Mouse (Mus musculus) embryonic fibroblast, embryonic 13.5 days (primary cell): ENCODE data around the gene Pdk3. TPM values are rescaled to one million over a fixed set of nuclear protein-coding genes. Genes with fewer than 3 reads are reported as not detected.

ENCODE experiments used
- H3K27ac ChIP-seq: 2 replicates; pipeline ENCODE4 v1.5.1; 2012; ENCODE audit warnings: low read length, control low read depth, inconsistent platforms; ENCODE audit not compliant: insufficient read depth
- H3K4me1 ChIP-seq: 2 replicates; pipeline ENCODE4 v1.6.1; 2011; ENCODE audit warnings: low read length; ENCODE audit not compliant: control insufficient read depth, insufficient read depth
- H3K4me3 ChIP-seq: 2 replicates; pipeline ENCODE4 v1.5.1; 2011; ENCODE audit warnings: mild to moderate bottlenecking, control low read depth, low read length; ENCODE audit not compliant: insufficient read depth
- CTCF ChIP-seq: IDR thresholded peaks from 2 replicates; pipeline ENCODE4 v1.5.1; 2011; ENCODE audit warnings: mild to moderate bottlenecking, control low read depth, low read length, moderate library complexity, borderline replicate concordance; ENCODE audit not compliant: insufficient read depth
- POLR2A ChIP-seq: IDR thresholded peaks from 2 replicates; pipeline ENCODE4 v1.6.1; 2011; ENCODE audit warnings: low read depth, mild to moderate bottlenecking, control low read depth, low read length, moderate library complexity
- polyA plus RNA-seq: library from polyadenylated mRNA; stranded (reverse); fragments of >200 nt; gene quantifications from 2 replicates; pipeline ENCODE4 v1.2.4, GENCODE M21; 2011; ENCODE audit warnings: low read depth; ENCODE audit not compliant: missing spikeins, insufficient read length

Gene Pdk3
- polyA plus RNA-seq, 1 experiment = 82.6 TPM

DNA sequence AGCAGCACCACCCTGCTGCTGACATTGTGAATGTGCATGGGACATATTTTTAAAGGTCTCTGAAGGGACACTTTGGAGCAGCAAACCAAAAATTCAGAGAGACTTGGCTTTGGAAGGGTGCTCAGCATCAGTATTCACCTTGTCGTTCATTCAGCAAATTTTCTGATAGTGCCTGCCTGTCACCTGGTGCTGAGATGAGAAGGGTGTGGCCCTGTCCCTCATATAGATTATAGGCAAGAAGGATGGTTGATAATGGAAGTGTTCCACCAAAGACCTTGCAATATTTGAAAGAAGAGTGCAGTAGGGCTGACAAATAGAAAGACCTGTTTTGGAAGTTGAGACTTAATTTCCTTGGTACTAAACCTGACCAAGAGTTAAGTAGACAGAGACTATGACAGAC lies 102.5 kb downstream of the Pdk3 start:
- Histone ChIP-seq H3K4me3 (no peak overlapping the region), H3K4me1 (0 out of 2 replicates have a peak, but pooled peaks cover 2% of the 10 kb centered on the region), H3K27ac (no peak overlapping the region)
- TF ChIP-seq POLR2A (no peak), CTCF (no peak)

Other genes starting within 250 kb of the Pdk3 start
- 17.0 and 22.9 TPM in 2 replicates for gene Pola1, start 200.0 kb downstream of the Pdk3 start, polyA plus RNA-seq
- 2.7 and 3.1 TPM in 2 replicates for gene Pcyt1b, start 177.3 kb downstream of the Pdk3 start, polyA plus RNA-seq
- gene AU015836, start 136.5 kb upstream of the Pdk3 start, polyA plus RNA-seq = not detected in 2 replicates